Mouse (Mus musculus) thymus, adult 2 months (tissue): ENCODE measurements around the gene Ccdc138. TPM values are rescaled to one million over a fixed set of nuclear protein-coding genes. Genes with fewer than 3 reads are reported as not detected.

ENCODE experiments used
- DNase-seq: peaks from one replicate; pipeline ENCODE4 v3.0.0; 2021
- H3K27ac ChIP-seq: fragments of 200-500 bp; 2 replicates; pipeline ENCODE4 v1.5.1; 2012; ENCODE audit warnings: low read length, control low read depth; ENCODE audit not compliant: control insufficient read depth, insufficient read depth
- H3K27me3 ChIP-seq: fragments of 200-500 bp; 2 replicates; pipeline ENCODE4 v1.6.1; 2012; ENCODE audit warnings: mild to moderate bottlenecking, low read length, moderate library complexity, mixed read lengths; ENCODE audit not compliant: control insufficient read depth, insufficient read depth
- H3K36me3 ChIP-seq: fragments of 200-500 bp; 2 replicates; pipeline ENCODE4 v1.6.1; 2012; ENCODE audit warnings: mild to moderate bottlenecking, low read length, moderate library complexity; ENCODE audit not compliant: control insufficient read depth, insufficient read depth
- H3K4me1 ChIP-seq: fragments of 200-500 bp; replicated peaks from 2 replicates; pipeline ENCODE4 v1.6.1; 2012; ENCODE audit warnings: low read length; ENCODE audit not compliant: control insufficient read depth, insufficient read depth
- H3K4me3 ChIP-seq: fragments of 200-500 bp; 2 replicates; pipeline ENCODE4 v1.5.1; 2012; ENCODE audit warnings: mild to moderate bottlenecking, low read length, control low read depth, moderate library complexity; ENCODE audit not compliant: control insufficient read depth, insufficient read depth
- CTCF ChIP-seq: fragments of 200-500 bp; IDR thresholded peaks from 2 replicates; pipeline ENCODE4 v1.5.1; 2012; ENCODE audit warnings: mild to moderate bottlenecking, control low read depth, low read length, moderate library complexity, borderline replicate concordance; ENCODE audit not compliant: control insufficient read depth, poor library complexity, insufficient read depth; ENCODE audit errors: extremely low read depth
- POLR2A ChIP-seq: fragments of 200-500 bp; IDR thresholded peaks from 2 replicates; pipeline ENCODE4 v1.6.1; 2012; ENCODE audit warnings: mild to moderate bottlenecking, low read length, control low read depth, moderate library complexity; ENCODE audit not compliant: control insufficient read depth, poor library complexity, insufficient read depth; ENCODE audit errors: extremely low read depth
- WGBS: fragments of 180-500 bp; shearing (Covaris S2); methylation state at CpG from one replicate; pipeline ENCODE4 v1.1.7; 2018; 5-methylcytosine and 5-hydroxymethylcytosine counted together
- polyA plus RNA-seq: library from polyadenylated mRNA; depleted of rRNA; stranded (reverse); fragments of >200 nt; gene quantifications from 2 replicates; pipeline ENCODE4 v1.2.3, GENCODE M21; 2012; rRNA removed

Gene Ccdc138
- polyA plus RNA-seq, result 1.1 and 1.2 TPM in 2 replicates

DNA sequence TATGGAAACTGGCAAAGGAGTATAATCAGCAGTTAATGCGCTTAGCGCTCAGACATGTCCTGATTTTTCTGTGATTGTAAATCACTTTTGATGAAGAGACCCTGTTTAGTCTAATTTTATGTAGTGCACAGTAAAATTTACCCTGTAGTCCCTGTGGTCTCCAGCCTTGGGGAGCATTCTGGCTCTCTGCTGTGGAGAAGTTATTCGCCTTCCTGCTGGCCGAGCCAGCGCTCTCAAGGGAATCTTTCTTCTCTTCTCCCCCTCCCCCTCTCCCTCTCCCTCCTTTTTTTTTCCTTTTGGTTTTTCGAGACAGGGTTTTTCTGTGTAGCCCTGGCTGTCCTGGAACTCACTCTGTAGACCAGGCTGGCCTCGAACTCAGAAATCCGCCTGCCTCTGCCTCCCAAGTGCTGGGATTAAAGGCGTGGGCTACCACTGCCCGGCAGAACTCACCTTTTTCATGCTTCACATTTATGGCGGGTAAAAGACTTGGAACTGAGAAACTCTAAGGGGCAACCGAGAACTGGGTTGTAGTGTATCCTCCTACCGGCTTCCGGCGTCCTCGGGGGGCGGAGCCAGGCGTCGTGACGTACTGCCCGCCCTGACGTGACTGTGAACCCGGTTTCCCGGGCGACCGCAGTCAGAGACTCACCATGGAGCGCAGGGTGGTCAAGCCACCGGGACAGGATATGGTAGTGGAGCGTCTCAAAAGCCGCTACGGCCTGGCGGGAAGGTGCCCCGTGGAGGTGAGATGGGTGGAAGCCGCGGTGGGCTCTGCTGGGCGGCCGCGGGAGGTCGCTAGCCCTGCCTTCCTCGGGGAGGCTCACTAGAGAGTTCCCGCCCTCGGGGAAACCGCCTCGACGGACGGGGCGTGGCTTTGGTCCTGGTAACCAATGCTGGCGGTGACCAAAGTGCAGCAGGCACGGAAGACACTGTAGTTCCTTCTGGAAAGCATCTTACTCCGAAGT is at the start of gene Ccdc138:
Gene Ccdc138 (plus strand): TSS at position 629 of the 965 bp plus-strand sequence.
- peak within 1 kb of the TSS; percentile 74 for H3K4me3 ChIP-seq
- peaks cover 17% of the 10 kb centered on the region for H3K36me3 ChIP-seq
- peak within 1 kb of the TSS; percentile 68 for H3K27ac ChIP-seq
- no peaks in the 10 kb centered on the region for H3K4me1 ChIP-seq
- TF ChIP-seq POLR2A (peak; percentile 68; the same call in 1 of the 2 replicates), CTCF (peak; percentile 86)
- WGBS, result 2% methylated on average over 50 of the region's 50 CpGs
- peak; percentile 95 for DNase-seq
- H3K27me3 ChIP-seq, result no peaks in the 10 kb centered on the region

GRCm38 (mm10) chr10:58451575-58451974 is 46.2 kb upstream of the Ccdc138 start:
- no peaks in the 10 kb centered on the region for H3K4me1 ChIP-seq

GRCm38 (mm10) chr10:58452185-58452584 is 45.6 kb upstream of the Ccdc138 start:
- 93% methylated on average over 1 of the region's 1 CpGs for WGBS
- no peak overlapping the region for H3K4me3 ChIP-seq
- no peaks in the 10 kb centered on the region for H3K27me3 ChIP-seq
- TF ChIP-seq POLR2A, result no peak
- TF ChIP-seq CTCF, result no peak
- H3K4me1 ChIP-seq, result no peaks in the 10 kb centered on the region
- no peak overlapping the region for H3K27ac ChIP-seq
- peaks cover 34% of the 10 kb centered on the region for H3K36me3 ChIP-seq
- no peak for DNase-seq

More at GRCm38 (mm10) chr10:58451575-58451974, 46.2 kb upstream of the Ccdc138 start:
- TF ChIP-seq CTCF (no peak), POLR2A (no peak)
- peaks cover 33% of the 10 kb centered on the region for H3K36me3 ChIP-seq
- no peak overlapping the region for H3K4me3 ChIP-seq
- H3K27ac ChIP-seq, result no peak overlapping the region
- no peaks in the 10 kb centered on the region for H3K27me3 ChIP-seq
- no peak for DNase-seq

- no peak for DNase-seq
- WGBS, result 95% methylated on average over 1 of the region's 1 CpGs
- Histone ChIP-seq H3K36me3 (peaks cover 63% of the 10 kb centered on the region), H3K27me3 (no peaks in the 10 kb centered on the region), H3K4me1 (no peaks in the 10 kb centered on the region), H3K4me3 (no peak overlapping the region), H3K27ac (no peak overlapping the region)
- TF ChIP-seq POLR2A (no peak), CTCF (no peak)
Observed at GRCm38 (mm10) chr10:58459896-58460295, 37.9 kb upstream of the Ccdc138 start.

GRCm38 (mm10) chr10:58477086-58477755 is 20.5 kb upstream of the Ccdc138 start:
- Histone ChIP-seq H3K36me3 (peaks cover 59% of the 10 kb centered on the region), H3K27ac (no peak overlapping the region), H3K27me3 (no peaks in the 10 kb centered on the region), H3K4me1 (no peaks in the 10 kb centered on the region), H3K4me3 (no peak overlapping the region)
- DNase-seq, result no peak
- TF ChIP-seq POLR2A (no peak), CTCF (no peak)
- 97% methylated on average over 5 of the region's 5 CpGs for WGBS

- Histone ChIP-seq H3K27ac (no peak overlapping the region), H3K36me3 (peaks cover 59% of the 10 kb centered on the region), H3K4me1 (no peaks in the 10 kb centered on the region), H3K27me3 (no peaks in the 10 kb centered on the region), H3K4me3 (no peak overlapping the region)
- no peak for DNase-seq
- no peak for TF ChIP-seq CTCF
- TF ChIP-seq POLR2A, result no peak
- 97% methylated on average over 2 of the region's 2 CpGs for WGBS
Observed at GRCm38 (mm10) chr10:58478071-58478578, 19.6 kb upstream of the Ccdc138 start.
